Mouse (Mus musculus): ENCODE data around the gene Tubb5.

Gene Tubb5

GRCm38 (mm10) chr17:35796835-35797234, 41.3 kb downstream of the Tubb5 start:
- no peak for DNase-seq (ENCODE audit: low spot score)

GRCm38 (mm10) chr17:35795656-35796055, 42.5 kb downstream of the Tubb5 start:
- DNase-seq (ENCODE audit: low spot score), result no peak

- no peak for DNase-seq (ENCODE audit: low spot score)
Measured at GRCm38 (mm10) chr17:35795099-35795498, 43.0 kb downstream of the Tubb5 start.

- no peak for DNase-seq (ENCODE audit: low spot score)
Measured at GRCm38 (mm10) chr17:35792837-35793236, 45.3 kb downstream of the Tubb5 start.

GRCm38 (mm10) chr17:35790933-35791332, 47.2 kb downstream of the Tubb5 start:
- DNase-seq (ENCODE audit: low spot score), result no peak

GRCm38 (mm10) chr17:35788025-35788424, 50.1 kb downstream of the Tubb5 start:
- no peak for DNase-seq (ENCODE audit: low spot score)

- no peak for DNase-seq (ENCODE audit: low spot score)
Measured at GRCm38 (mm10) chr17:35787493-35787892, 50.6 kb downstream of the Tubb5 start.

- no peak for DNase-seq (ENCODE audit: low spot score)
Measured at GRCm38 (mm10) chr17:35785140-35785539, 53.0 kb downstream of the Tubb5 start.

GRCm38 (mm10) chr17:35783944-35784343, 54.2 kb downstream of the Tubb5 start:
- no peak for DNase-seq (ENCODE audit: low spot score)

Measured in testis, postnatal 14 days (tissue).